ENCODE assay signal across 16 mouse cellular contexts in genomic region chr6:117330726-117331360, GRCm38 (mm10).
DNase-seq lines count a peak whose midpoint lies in the region; ATAC-seq lines count a peak whose summit lies in the region.
"Had no signal": no experiment of that assay in that cellular context is flagged by ENCODE, and none has a peak within 500 bp of the region (broad histone marks: within the 10 kb centered on the region; RNA-seq: fewer than 3 reads in every experiment).

No protein-coding gene starts in this region.

- no peak overlapping the region for H3K9ac ChIP-seq in heart, embryonic 15.5 days
- H3K9ac ChIP-seq: embryonic facial prominence, embryonic 15.5 days; forebrain, embryonic 13.5 days; limb, embryonic 12.5 days; neural tube, embryonic 13.5 days had no signal

- ATAC-seq in heart, embryonic 15.5 days (replicated peaks; ENCODE audit: insufficient number of reproducible peaks, insufficient read depth, low FRiP score, low read depth): no peak
- ATAC-seq: activated CD4-positive, CD25-positive, alpha-beta regulatory T cell, adult 4 months; forebrain, embryonic 13.5 days had no signal

- H3K27ac ChIP-seq in heart, embryonic 15.5 days: peak overlapping the region; percentile 64
- no peak overlapping the region for H3K27ac ChIP-seq in heart, embryonic 10.5 days
- H3K27ac ChIP-seq: embryonic facial prominence, embryonic 15.5 days; forebrain, embryonic 13.5 days; limb, embryonic 12.5 days; neural tube, embryonic 13.5 days had no signal

- H3K4me2 ChIP-seq in heart, embryonic 15.5 days: no peak overlapping the region
- H3K4me2 ChIP-seq: embryonic facial prominence, embryonic 15.5 days; forebrain, embryonic 13.5 days; limb, embryonic 12.5 days; neural tube, embryonic 13.5 days had no signal

- no peak overlapping the region for H3K4me3 ChIP-seq in heart, embryonic 15.5 days
- H3K4me3 ChIP-seq in heart, embryonic 10.5 days: no peak overlapping the region
- H3K4me3 ChIP-seq: embryonic facial prominence, embryonic 15.5 days; forebrain, embryonic 13.5 days; limb, embryonic 12.5 days; neural tube, embryonic 13.5 days had no signal

- no peaks in the 10 kb centered on the region for H3K36me3 ChIP-seq in heart, embryonic 15.5 days
- H3K36me3 ChIP-seq in heart, embryonic 10.5 days: no peaks in the 10 kb centered on the region
- H3K36me3 ChIP-seq: embryonic facial prominence, embryonic 15.5 days; limb, embryonic 12.5 days; neural tube, embryonic 13.5 days had no signal

- H3K4me1 ChIP-seq in heart, embryonic 15.5 days (replicated peaks): peaks cover 47% of the 10 kb centered on the region
- H3K4me1 ChIP-seq in heart, embryonic 10.5 days: peaks cover 42% of the 10 kb centered on the region

- WGBS in heart, embryonic 15.5 days: 31% methylated on average over 5 of the region's 5 CpGs
- 30% methylated on average over 5 of the region's 5 CpGs for WGBS in heart, embryonic 10.5 days

- intact Hi-C loops in heart, postnatal 10 days (cut with DNase I): loop anchor here (5.0 kb wide), 1 partner anchor 56 kb away; no protein-coding TSS in a partner anchor
- intact Hi-C loops in gastrocnemius, postnatal 36 days (cut with DNase I): no loop called here

- DNase-seq in heart, embryonic 10.5 days (ENCODE audit: low spot score): no peak
- DNase-seq in 3T3-L1 (ENCODE audit: low read depth, low spot score) (peak; percentile 47), MN1 (ENCODE audit: low spot score) (peak; percentile 79)
- peak; percentile 34 to 51 for DNase-seq in heart, postnatal 10 days
- DNase-seq in layer of hippocampus, postnatal 36 days: no peak
- no peak for DNase-seq in gastrocnemius, postnatal 36 days
- DNase-seq: cerebellum, postnatal 10 days; lung, adult 18-20 months; right cerebral cortex, adult 18-20 months; thymus, adult 2 months had no signal

- no peaks in the 10 kb centered on the region for H3K27me3 ChIP-seq in heart, embryonic 15.5 days
- H3K27me3 ChIP-seq in heart, embryonic 10.5 days (ENCODE audit: insufficient read depth, poor library complexity, severe bottlenecking): no peaks in the 10 kb centered on the region
- H3K27me3 ChIP-seq: embryonic facial prominence, embryonic 15.5 days; forebrain, embryonic 13.5 days; limb, embryonic 12.5 days; neural tube, embryonic 13.5 days had no signal

- no peaks in the 10 kb centered on the region for H3K9me3 ChIP-seq in heart, embryonic 15.5 days (replicated peaks)
- no peaks in the 10 kb centered on the region for H3K9me3 ChIP-seq in heart, embryonic 10.5 days
- H3K9me3 ChIP-seq: embryonic facial prominence, embryonic 15.5 days; forebrain, embryonic 13.5 days; limb, embryonic 12.5 days; neural tube, embryonic 13.5 days had no signal

Comparison
In these comparisons a context has a peak if more than half of its experiments do, and no peak if none do; other contexts are left out.
1. DNase-seq: peak in 3T3-L1 (single experiment), MN1 (single experiment) and heart, postnatal 10 days (2 of 2); none in heart, embryonic 10.5 days (single experiment), layer of hippocampus, postnatal 36 days (0 of 2) and gastrocnemius, postnatal 36 days (0 of 2).